Mouse (Mus musculus) erythroblast, adult 5-6 weeks (primary cell): Measurements from ENCODE around the gene Syne3. TPM values are rescaled to one million over a fixed set of nuclear protein-coding genes. Genes with fewer than 3 reads are reported as not detected.

ENCODE experiments used
- ATAC-seq: replicated peaks from 2 replicates; pipeline ENCODE4 v1.8.0; 2016; ENCODE audit warnings: moderate number of reproducible peaks, mild to moderate bottlenecking, moderate TSS enrichment, inconsistent platforms; ENCODE audit not compliant: poor library complexity, low FRiP score, severe bottlenecking
- total RNA-seq, 2 experiments: library from RNA; stranded (forward) in 1 of 2; stranded (reverse) in 1 of 2; fragments of 150-400 nt in 1 of 2; fragments of 200-764, 138-1000 nt in 1 of 2; gene quantifications; 2 replicates each; pipeline versions ENCODE4 v1.2.3 to v1.2.4; 2015 to 2017; ENCODE audit warnings: low replicate concordance in 2 of 2

The Syne3 gene
- total RNA-seq (2015; ENCODE audit: low replicate concordance) (4.8 and 5.6 TPM in 2 replicates), total RNA-seq (2017; ENCODE audit: low replicate concordance) (10.3 and 14.8 TPM in 2 replicates)

DNA sequence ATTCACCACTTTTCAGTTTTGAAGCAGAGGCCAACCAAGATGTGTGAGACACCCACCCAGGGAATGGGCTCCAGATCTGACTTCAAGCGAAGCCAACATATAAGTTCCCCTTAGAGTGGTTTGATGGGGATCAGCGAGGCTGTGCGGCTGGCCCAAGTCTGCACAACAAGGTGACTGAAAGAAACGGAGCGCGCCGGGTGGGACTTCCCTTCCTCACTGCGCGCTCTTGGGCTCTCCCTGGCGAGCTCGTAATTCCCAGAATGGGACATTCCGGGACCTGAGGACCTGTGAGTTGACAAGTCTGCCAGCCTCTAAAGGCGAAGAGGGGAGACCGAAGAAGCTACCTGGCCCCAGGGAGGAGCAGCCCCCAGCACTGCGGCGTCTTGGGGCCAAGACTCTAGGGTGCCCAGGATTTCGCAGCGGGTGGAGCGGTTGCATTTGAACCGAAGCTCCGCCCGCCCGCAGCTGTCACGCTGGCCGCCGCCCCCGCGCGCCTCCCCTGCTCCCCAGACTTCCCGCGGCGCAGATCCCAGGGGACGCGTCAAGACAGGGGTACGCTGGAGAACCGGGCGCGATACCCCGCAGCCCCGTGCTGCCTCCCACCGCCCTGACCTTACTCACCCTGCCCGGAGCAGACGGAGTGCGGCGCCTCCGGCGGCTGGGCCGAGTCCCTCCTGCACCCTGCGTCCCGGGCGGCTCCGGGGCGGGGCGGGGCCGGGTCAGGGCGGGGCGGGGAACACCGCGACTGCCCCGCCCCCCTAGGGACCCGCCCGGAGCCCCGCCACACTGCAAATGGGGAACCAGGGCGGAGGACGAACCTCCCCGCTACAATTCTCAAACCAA is at the start of gene Syne3:
Gene Syne3, minus strand, starts transcription at position 440 of the 843 bp plus-strand sequence.
- ATAC-seq = peak; percentile 61

DNA sequence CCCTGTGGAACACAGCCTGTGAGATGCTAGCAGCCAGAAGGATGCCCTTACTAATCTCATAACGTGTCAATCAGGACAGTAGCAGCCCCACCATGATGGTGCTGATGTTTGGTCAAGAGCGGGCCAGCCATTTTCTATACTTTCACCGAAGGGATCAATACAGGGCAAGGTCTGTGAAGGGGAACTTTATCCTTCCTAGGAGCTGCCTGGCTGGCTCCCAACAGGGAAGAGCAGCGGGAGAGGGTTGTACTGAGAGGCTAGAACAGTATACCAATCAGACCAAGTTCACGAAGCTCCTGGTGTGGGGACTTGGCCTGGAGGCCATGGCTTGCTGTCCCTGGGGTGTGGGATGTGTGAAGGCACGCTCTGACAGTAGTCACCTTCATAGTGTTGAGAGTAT is 45.7 kb upstream of the Syne3 start:
- no peak for ATAC-seq

DNA sequence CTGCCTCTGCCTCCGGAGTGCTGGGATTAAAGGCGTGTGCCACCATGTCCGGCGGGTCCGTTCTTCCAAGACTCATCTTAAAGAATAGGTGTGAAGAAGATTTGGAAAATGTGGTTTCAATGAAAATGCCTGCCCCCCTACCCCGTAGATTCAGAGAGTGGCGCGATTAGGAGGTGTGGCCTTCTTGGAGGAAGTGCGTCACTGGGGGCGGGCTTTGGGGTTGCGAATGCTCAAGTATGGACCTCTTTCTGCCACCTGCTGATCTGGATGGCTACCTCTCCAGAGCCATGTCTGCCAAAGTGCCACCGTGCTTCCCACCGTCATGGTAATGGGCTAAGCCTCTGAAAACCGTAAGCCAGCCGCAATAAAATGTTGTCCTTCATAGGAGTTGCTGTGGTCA is 44.4 kb upstream of the Syne3 start:
- no peak for ATAC-seq

DNA sequence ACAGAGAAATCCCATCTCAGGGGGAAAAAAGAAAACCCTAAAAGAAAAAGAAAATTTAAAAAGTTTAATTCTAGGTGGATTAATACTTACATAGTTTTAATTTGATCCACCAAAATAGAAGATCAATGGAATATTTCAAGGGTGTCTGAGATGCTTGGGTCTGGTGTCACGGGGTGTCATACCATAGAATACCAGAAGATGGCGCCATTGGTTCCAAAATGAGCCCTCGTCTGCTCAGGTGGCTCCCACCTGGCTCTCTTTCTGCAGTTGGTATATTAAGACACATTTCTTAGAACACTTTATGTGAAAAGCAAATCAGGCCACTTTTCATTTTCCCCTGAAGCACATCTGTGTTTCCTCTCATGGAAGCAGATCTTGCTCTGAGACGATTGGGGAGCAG is 41.3 kb upstream of the Syne3 start:
- peak; percentile 66 for ATAC-seq

DNA sequence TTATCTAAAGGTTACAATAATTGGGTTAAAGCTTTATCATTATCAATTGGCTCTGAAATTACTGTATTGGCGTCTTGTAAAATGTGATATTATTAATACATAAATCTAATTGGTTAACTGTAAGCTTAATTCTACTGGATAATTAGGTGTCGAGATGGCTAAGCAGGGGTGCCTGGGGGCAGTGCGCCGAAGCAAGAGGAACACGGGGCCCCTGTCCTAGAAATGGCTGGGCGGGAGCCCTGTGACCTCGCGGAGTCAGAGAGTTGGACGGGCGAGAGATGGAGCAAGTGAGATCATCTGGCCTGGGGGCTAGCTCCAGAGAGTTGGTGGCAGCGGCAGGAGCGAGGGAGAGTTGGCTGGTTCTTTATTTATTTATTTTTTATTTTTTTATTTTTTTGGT is 40.2 kb upstream of the Syne3 start:
- no peak for ATAC-seq

DNA sequence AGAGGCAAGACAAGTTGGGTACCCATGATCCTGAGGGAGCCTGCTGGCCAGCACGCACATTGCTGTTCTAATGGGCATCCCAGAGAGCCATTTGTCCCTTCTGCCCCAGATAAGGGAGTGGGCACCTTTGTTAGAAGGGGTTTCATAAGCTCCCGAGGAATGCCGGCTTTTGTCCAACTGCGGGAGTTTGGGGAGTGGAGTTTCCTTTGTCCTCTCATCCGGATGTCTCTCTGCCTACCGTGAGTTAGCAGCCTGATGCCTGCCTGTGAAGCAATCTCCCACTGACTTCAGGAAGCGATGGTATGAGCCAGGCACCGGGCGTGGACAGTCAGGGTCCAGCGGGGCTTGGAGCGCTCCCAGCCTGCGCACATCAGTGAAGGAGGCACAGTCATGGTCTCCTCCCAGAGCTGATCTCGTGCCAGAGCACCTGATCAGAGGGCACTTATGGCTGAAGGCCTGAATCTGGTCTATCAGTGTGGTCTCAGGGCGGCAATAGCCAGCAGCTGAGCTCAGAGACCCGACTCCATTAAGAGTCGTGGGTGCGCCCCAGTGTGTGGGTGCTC is 38.8 kb upstream of the Syne3 start:
- 0 out of 2 replicates have a peak, but pooled peaks have one; percentile 16 for ATAC-seq

DNA sequence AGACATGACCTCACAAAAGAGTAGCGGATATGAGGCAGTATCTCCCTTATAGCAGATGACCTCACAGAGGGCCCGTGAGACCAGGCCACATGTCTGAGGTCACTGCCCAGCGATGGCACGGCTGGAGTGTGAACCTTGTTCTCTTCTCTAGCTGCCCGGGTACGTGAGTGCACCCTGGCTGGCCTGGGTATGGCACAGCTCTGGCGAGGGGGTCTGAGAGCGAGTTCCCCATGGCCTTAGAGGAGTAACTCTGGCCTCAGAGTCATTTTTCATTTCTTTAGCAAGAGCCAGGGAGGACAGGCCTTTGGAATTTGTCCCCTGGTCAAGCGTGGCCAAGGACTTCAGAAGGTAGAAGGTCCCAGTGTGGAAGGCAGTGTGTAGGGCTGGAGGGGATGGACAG is 35.2 kb upstream of the Syne3 start:
- ATAC-seq = no peak

DNA sequence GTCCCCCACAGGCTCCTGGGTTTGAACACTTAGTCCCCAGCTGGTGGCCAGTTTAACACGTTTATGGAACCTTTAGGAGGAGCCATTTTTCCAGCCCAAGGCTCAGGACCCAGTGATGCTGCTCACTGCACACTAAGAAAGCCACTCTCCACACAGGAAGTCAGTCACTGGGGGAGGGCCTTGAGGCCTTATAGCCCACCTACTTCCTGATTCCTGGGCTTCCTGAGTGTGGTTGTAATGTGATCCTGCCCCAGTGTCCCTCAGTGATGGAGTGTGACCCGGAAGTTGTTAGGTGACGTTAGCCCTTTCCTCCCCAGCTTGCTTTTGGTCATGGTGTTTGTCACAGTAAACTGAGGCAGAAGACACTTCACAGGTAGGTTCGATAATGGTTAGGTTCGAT is 33.5 kb upstream of the Syne3 start:
- ATAC-seq = no peak

DNA sequence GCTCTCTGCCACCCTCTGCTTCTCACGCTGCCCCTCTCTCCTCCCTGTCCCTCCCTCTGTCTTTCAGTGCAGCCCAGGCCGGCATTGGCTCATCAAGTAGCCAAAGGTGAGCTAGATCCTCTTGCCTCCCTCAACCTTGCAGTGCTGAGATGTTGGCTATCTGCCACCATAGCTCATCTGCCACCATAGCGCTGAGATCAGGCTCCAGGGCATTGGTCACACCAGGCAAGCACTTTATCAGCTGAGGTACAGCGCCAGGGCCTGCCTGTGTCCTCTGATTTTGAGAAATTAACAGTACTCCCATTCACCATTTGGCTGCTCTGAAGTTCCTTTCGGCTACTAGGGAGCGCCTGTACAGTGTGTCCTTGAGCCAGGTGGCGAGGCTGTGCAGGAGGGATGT is 31.3 kb upstream of the Syne3 start:
- peak; percentile 69 for ATAC-seq

DNA sequence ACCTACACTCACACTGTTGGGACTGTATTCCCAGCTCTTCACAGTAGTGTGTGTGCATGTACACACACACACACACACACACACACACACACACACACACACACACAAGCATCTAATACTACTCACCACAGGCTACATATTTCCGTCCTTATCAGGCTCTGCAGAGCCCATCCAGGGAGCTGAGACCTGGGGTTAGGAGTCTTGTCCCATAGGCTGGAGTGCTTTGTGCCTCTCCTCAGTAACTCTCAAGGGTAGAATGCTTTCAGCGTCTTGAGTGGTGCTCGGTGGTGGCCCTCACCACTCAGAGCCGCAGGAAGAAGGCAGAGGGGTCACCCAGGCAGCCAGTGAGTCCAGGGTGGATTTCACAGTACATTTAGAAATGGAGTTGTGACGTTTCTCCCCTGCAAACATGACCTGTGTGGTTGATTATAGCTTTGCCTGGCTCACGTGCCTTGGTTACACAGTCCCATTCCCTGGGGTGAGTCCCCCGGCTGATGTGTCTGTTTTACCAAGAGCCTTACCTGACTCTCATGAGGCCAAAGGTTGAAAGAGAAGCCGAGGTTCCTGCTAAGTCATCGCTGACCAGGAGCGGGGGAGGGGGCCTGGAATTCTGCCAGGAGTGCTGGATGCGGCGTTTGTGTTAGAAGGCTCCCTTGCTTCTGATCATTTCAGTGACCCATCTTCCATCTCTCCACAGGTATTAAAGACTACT is 30.1 kb upstream of the Syne3 start:
- peak; percentile 45 for ATAC-seq

DNA sequence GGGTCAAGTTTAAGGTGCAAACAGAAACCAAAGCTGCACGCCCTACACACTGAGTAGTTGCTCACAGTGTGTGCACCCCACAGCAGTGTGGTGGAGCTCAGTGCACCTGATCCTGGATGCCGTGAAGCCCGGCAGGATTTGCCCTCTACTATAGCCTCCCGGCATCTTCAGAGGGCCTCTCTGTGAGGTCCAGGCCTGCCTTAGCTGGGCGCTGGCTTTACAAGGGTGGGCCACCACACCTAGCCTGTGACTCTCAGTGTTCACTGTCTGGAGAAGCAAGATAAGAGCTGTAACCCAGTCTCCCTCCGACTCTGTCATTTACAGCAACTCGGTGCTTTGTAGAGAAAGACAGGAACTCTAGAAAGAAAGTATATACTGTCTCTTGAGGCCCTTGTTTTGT is 29.3 kb upstream of the Syne3 start:
- peak; percentile 65 for ATAC-seq

DNA sequence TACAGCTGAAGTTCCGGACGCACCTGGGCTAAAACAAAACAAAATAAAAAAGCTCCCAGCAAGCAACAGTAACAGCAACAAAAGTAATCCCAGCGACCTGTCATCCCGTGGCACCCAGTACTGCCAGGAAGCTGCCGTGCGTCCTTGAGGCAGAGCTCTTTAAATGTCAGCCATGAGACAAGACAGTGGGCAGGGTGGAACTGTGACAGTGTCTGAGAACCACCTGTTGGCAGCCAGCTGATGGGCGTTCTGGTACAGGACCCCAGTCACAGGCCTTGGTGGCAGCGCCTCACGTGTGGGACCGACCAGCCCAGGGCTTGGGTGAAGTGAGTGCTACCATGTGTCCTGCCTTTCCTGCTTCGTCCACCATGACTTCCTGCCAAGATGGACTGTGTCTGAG is 28.6 kb upstream of the Syne3 start:
- ATAC-seq = no peak

DNA sequence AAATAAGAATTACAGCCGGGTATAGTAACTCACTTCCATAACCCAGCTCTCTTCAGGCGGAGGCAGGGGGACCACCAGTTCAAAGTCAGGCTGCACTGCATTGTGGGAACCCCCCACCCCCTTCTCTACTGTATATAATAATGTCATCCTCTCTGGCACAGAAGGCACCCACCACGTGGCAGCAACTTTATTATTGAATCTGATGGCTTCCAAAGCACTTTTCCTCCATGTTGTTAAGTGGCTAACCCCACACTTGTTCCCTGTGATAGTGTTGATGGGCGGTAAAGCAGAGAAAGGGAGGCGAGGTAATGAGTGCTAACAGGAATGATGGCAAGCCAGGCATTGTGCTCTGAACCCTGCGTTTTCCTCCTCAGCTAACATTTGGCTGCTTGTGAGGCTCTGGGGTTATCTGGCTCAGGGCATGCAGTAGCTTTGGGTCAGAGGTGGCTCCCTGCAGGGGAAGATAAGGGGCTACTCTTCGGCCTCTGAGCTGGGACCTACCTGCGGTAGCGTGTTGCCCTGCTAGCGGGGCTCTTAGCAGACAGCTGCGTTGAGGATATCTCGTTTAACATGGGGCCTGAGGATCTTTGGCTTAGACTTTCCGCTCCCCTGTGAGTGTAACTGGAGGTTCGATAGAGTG is 24.6 kb upstream of the Syne3 start:
- peak; percentile 51 for ATAC-seq

DNA sequence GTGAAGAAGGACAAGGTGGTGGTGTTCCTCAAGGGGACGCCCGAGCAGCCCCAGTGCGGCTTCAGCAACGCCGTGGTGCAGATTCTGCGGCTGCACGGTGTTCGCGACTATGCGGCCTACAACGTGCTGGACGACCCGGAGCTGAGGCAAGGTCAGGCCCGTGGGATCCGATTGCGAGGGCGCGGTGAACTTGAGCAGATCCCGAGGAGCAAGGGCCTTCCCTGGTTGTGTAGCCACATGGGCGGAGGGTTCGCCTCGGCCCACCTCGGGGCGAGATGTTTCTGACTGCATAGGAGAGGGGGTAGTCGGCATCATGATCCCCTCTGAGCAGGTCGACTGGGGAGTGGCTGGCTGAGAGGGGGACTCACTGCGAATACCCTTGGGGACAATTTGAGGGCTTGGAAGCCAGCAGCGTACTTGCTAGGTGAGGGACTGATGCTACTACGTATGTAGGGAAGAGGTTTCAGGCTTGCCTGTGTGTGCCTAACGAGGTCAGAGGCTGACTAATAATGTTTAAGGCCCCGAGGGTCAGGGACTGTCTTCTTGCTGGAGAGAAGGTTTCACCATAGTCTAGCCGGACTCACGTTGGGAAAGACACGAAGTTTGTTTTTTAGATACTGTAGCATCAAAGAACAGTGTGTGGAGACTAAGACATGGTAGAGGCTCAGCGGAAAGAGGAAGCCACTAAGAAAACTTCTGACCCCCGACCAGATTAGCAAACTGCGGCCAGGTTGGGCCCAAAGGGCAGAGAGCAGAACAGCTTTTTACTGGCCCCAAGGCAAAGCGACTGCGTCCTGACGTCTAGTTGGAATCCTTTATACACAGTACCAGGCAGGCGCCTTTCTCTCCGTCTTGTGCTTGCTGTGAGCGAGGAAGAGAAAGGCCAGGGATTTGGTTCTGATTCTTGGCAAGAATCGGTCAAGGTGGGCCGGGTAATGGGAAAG is 23.5 kb upstream of the Syne3 start:
- ATAC-seq = no peak

DNA sequence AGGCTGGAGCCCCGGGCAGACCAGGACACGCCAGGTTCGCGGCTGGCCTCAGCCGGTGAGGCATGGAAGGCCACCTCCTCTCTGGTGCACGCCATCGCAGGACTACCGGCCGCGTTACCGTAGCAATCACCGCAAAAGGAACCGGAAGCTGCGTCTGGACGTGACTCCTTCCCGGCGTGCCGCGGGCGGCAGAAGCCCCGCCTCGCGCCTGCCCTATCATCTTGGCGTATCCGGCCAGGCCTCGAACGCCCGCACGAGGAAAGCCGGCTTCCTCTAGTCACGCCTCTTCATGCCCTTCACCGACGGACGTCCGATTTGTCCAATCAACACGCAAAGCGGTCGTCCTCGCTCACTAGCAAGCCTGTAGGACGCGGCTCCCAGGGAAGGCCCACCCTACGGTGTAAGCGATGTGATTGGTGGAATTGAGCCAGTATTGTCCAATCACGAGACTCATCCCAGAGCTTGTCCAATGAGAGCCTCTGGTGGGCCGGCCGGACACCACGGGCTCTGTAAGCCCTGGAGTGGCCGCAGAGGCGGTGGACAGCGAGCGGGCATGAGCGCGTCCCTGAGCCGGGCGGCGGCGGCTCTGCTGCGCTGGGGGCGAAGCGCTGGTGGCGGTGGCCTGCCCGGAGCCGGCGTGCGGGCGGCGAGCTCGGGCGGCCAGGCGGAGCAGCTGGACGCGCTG is 22.7 kb upstream of the Syne3 start, which contains the start of gene Glrx5:
Gene Glrx5, plus strand, starts transcription at position 542 of the 685 bp plus-strand sequence.
- peak; percentile 71 for ATAC-seq

DNA sequence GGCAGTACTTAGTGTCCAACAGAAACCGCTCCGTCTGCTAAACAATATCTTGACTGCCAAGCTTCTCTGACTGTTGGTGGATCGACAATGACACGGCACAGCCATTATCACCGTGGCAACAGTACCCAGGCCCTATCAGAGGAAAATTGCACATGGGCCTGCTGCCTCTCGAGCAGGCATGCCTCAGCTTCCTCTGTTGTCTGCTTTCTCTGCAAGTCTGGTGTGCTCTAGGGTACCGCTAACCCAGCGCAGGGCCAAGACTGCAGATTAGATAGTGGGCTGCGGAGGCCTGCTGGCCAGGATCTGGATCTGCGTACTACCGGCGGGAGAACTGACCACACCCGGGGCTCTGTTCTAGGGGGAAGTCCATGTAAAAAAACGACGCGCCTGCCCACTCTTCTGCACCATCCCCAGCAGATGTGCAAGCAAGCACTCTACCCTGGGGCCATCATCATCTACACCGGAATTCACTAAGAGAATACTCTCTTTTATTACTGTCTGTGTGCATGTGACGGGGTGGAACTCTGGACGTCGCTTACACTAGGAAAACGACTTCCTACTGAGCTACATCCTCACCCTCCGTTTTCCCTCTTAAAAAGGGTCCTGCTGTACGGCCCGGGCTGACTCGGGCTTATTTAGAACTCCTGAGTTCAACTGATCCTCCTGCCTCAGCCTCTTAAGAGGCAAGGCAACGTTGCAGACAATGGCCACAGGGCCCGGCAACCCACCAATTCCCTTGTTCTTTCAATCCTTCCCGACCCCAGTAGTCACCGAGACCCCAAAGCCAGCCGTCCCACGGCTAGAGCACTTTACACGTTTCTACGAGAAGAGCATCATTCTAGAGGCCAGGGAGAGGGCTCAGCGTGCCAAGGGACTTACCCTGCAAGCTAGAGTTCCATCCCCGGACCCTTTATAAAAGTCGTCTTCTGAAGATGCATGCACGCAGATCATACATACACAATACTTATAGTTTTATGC is 21.8 kb upstream of the Syne3 start:
- ATAC-seq = 0 out of 2 replicates have a peak, but pooled peaks have one; percentile 3

DNA sequence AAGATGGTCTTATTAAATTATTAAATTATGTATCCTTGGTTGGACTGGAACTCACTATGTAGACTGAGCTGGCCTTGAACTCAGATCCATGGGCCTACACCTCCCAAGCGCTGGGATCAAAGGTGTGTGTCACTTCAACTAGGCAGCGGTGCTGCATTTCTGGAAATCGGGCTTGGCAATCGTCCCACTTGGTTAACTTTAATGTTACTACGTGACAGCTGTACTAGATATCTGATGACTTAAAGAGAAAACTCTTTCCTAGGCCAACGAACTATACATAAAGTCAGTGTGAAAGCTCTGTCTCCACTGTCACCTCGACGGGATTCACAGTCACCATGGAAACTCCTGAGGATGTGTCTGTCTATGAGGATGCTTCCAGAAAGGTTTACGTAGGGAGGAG is 20.3 kb upstream of the Syne3 start:
- ATAC-seq = no peak
